Mouse (Mus musculus): Measurements from ENCODE around the gene Cd47.

The Cd47 gene

DNA sequence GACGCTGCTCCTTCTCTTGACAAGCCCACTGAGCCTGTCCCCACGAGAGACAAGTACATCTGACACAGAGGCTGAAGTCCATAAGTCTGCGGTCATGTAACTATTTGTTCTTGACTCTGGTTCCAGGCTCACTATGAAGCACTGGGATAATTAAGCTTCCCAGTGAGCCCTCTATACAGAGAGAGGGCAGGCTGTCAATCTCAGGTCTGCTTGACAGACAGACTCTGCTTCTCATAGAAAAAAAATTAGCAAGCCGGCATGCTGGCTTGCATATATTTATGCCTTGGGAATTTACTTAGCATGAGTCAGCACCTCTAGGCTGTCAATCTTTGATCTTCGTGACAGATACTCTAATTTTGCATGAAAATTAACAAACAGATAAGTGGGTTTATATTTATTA is 136.5 kb downstream of the Cd47 start:
- in situ Hi-C loops (cut with MboI; ENCODE audit: unreplicated experiment in 2 of 2) = no loop called here

DNA sequence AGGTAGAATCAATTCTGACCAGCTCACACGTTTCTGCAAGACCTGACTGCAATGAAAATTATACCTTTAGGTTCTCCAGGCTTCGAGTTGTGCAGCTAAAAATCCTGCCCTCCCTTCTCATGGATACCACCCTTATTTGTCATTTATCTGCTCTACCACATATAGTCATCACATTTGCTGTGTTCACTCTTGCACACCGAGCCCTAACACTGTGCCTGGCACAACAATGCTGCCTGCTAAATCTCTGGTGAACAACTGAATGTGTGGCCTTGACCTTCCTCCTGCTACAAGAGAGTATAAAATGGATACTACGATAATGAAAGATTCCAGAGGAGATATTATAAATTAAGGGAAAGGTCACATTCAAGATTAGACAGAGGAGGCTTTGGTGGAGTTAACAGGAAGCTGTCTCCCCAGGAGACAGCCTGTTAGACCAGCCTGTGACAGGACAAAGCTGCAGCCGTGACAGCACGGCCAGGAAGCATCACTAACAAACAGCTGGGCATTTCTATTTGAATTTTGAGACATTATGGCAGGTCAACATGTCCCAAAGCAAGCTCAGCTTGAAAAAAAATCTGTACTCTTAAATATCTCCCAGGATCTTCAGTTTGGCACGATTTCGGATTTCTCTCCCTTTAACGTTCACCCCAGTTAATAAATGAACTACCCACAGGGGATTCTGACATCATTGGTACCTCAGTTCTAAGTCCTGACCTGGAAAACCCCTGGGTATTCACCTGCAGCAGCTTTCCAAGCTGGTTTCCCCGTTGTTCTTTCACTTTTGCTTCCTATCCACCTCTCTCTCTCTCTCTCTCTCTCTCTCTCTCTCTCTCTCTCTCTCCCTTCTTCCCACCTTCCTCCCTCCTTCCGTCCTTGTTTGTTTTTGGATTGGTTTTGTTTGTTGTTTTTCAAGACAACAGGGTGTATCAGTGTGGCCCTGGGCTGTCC is 137.2 kb downstream of the Cd47 start:
- in situ Hi-C loops (cut with MboI; ENCODE audit: unreplicated experiment in 2 of 2) = no loop called here

DNA sequence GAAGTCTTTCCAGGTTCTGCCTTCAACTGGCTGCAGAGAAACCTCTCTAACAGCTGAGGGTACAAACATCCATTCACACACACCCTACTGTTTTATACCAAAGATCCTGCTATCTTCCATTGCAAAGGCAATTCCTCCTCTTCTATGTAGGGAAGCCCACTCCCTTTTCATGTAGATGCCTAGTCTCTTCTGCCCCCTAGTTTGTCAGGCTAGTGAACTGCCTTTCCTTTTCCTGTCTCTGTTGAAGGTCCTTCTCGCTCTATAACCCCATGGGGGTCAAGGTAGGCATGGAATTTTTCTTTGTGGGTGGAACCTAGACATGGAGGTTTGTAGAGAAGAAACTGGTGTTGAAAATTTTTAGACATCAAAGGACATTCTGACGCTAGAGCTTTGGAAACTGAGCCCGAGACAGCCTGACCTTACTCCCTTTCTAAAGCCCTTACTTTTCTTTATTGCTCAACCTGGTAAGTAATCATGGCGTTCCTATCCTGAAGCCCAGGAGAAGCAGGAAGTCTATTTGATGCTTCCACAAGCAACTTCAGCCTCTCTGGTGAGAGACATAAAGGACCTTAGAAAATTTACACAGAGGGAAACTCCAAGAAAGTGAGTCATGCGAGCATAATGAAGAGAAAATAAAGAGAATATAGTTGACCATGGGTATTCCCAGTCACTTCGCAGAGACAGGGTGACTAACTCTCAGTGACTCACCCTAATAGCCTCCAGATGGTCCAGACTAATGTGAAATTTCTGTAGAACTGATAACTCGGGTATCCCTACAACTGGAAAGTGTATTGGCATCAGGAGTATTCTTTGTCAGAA is 138.4 kb downstream of the Cd47 start:
- in situ Hi-C loops (cut with MboI; ENCODE audit: unreplicated experiment in 2 of 2) = no loop called here

DNA sequence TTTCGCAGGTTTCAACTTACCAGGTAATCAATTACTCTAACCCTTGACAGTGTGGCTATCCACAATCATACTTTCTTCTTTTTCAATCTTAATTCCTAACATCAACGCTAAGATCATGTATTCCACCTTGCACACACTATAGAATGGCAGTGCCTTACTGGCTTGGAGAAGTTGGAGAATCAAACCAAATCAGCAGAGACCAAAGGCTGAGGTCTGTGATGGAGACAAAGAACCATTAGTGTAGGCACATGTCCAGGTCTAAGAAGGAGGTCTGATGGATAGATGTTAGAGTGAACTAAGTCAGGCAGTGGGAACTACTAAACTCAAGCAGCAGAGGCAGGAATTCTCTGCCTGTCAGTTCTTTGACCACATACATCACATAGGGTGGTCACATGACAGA is 139.0 kb downstream of the Cd47 start:
- in situ Hi-C loops (cut with MboI; ENCODE audit: unreplicated experiment in 2 of 2) = no loop called here

DNA sequence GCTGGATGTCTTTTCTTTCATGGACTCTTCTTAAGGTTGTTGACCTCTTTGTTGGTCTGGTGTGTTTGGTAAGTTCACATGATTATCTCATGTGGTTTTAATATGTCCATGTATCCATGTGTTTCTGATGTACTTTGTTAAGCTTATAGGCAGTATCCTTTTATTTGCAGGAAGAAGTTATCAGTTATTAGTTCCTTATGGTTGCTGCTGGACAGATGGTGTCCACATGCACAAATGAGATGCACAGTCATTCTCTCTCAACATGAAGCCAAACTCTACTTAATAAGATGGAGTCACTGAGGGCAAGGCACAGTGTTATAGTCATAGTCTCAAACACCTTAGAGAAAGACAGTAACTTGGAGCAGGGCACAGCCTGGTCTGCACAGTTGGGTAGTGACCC is 140.1 kb downstream of the Cd47 start:
- in situ Hi-C loops (cut with MboI; ENCODE audit: unreplicated experiment in 2 of 2) = no loop called here

DNA sequence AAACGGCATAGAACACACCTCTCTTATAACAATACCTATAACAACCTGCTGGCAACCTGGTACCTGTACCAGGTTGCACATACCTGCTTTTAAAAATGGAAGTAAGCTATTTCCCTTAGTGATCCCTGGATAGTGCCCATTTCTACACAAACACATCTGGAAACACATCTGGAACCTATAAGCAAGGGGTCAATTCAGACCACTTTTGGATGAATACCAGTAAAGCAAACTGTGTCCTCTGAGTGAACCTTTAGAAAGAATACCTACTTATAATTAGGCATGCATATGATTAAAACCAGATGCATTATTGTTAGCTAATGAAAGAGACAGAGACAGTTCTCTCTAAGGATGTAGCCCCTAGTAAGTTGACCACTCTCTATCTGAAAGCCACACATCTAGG is 140.7 kb downstream of the Cd47 start:
- in situ Hi-C loops (cut with MboI; ENCODE audit: unreplicated experiment in 2 of 2) = no loop called here

GRCm38 (mm10) chr16:49943726-49944125 is 143.4 kb downstream of the Cd47 start:
- in situ Hi-C loops (cut with MboI; ENCODE audit: unreplicated experiment in 2 of 2) = no loop called here

DNA sequence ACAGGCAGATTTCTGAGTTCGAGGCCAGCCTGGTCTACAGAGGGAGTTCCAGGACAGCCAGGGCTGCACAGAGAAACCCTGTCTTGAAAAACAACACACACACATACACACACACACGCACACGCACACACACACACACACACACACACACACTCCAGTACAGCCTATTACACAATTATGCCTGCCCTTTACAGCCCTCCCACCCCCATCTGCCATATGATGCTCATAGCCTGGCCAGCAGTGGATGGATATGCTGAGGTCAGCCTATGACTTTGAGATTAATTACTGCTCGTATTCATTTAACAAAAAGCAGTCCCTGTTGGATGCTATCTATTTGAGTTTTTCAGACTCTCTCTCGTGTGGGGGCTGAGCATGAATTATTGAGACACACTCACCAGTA is 144.8 kb downstream of the Cd47 start:
- in situ Hi-C loops (cut with MboI; ENCODE audit: unreplicated experiment in 2 of 2) = no loop called here

DNA sequence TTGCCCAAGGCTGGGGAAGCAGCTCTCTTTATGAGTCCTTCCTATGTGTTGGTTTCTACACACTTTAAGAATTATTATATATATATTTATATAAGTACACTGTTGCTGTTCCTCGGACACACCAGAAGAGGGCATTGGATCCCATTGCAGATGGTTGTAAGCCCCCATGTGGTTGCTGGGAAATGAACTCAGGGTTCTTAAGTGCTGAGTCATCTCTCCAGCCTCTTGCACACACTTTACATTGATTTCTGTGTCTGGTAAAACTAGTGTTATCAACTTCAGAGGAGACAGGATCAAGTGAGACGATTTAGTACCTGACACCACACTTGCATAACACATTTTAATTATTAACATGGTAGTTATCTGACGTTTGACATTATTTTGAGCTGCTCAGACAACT is 146.7 kb downstream of the Cd47 start:
- in situ Hi-C loops (cut with MboI; ENCODE audit: unreplicated experiment in 2 of 2) = no loop called here

GRCm38 (mm10) chr16:49947610-49948009 is 147.3 kb downstream of the Cd47 start:
- in situ Hi-C loops (cut with MboI; ENCODE audit: unreplicated experiment in 2 of 2) = no loop called here

DNA sequence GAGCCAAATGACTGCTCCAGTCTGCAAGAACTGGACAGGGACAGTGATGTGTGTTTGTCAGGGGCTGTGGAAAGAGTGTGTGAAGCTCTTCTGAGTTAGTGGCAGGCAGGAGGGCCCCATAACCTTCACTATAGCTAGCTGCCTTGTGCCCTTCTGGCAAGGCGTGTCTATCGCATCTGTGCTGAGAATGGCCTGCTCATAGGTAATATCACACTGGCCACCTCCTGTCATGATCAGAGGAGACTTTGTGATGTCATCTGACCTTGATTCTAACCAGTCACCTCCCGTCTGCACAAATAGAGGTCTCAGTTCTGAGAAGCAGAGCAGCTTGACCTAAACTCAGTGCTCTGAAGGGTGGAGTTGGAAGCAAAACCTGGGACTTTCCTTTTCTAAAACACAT is 148.0 kb downstream of the Cd47 start:
- in situ Hi-C loops (cut with MboI; ENCODE audit: unreplicated experiment in 2 of 2) = no loop called here

DNA sequence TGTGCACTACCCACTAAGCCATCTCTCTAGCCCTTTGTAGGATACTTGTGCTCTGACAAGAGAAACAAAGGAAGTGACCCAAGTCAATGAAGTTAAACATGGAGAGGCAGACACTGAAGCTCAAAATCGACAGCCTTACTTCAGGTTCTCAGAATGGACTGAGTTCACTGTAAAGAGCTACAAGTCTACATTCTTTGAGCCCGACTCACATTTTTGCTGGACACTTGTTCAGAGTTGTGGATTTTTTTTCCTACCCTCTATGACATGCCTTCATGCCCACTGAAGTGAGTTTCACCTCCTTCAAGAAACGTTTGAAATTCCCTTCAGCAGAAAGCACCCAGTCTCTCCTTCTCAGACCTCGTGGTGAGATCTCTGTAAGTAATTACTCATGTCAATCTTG is 148.9 kb downstream of the Cd47 start:
- in situ Hi-C loops (cut with MboI; ENCODE audit: unreplicated experiment in 2 of 2) = no loop called here

- in situ Hi-C loops (cut with MboI; ENCODE audit: unreplicated experiment in 2 of 2) = loop anchor here in 1 of 2 experiments (25.0 kb wide), 1 partner anchor 663 kb away; no protein-coding TSS in a partner anchor
These were observed 150.0 kb downstream of the Cd47 start for GRCm38 (mm10) chr16:49950340-49950739.

DNA sequence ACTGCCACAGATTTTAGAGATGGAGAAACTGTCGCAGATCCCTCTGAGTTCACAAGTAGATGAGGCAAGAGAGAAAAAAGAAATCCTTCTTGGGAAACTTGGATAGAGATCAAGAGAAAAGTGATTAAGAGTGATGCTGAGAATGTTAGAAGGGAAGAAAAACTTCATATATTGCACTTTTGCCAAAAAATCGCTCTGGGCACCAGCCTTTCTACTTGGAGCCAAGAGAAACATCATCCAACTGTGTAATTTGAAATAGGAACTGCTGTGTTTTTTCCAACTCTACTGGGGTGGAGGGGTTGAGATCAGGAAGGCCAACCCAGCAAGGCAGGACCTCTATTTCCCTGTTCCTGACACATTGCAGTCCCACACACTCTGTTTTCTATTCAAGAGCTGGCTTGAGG is 151.0 kb downstream of the Cd47 start:
- in situ Hi-C loops (cut with MboI; ENCODE audit: unreplicated experiment in 2 of 2) = loop anchor here in 1 of 2 experiments (25.0 kb wide), 1 partner anchor 664 kb away; no protein-coding TSS in a partner anchor

GRCm38 (mm10) chr16:49951925-49952523 is 151.7 kb downstream of the Cd47 start:
- in situ Hi-C loops (cut with MboI; ENCODE audit: unreplicated experiment in 2 of 2) = loop anchor here in 1 of 2 experiments (25.0 kb wide), 1 partner anchor 665 kb away; no protein-coding TSS in a partner anchor

DNA sequence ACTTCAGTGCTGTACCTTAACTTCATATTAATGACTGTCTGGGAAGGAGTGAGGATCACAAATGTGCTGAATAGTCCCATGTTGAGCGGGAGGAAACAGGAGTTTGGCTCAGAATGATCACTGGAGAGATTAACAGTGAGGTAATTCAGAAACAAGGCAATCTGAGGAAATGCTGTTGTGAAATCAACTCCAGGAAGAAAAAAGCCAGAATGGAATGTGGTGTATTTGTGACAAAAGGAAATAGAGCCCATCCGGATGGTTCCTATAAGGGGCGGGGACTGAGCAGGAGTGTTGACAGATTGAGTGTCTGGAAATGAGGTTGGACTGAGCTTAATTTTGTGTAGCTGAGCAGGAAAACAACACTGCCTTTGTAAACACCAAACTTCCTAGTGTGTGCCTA is 153.5 kb downstream of the Cd47 start:
- in situ Hi-C loops (cut with MboI; ENCODE audit: unreplicated experiment in 2 of 2) = loop anchor here in 1 of 2 experiments (25.0 kb wide), 1 partner anchor 667 kb away; no protein-coding TSS in a partner anchor

DNA sequence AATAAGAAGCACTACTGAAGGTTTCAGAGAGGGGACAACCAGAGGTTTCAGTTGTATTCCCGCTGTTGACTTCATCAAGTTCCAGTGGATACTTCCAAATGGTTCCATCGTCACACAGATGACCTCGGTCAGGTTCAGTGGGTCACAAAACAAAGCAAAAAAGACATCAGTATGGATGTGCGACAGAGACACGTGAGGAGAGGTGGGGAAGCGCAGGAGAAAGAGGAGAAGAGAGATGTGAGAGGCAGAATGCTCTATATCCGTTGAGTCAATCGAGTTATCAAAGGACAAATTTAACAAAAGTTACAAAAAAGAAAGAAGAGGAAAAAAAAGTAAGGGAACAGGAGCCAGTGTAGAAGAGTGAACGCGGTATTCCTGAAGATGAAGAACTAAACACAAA is 154.6 kb downstream of the Cd47 start:
- in situ Hi-C loops (cut with MboI; ENCODE audit: unreplicated experiment in 2 of 2) = loop anchor here in 1 of 2 experiments (25.0 kb wide), 1 partner anchor 668 kb away; no protein-coding TSS in a partner anchor

DNA sequence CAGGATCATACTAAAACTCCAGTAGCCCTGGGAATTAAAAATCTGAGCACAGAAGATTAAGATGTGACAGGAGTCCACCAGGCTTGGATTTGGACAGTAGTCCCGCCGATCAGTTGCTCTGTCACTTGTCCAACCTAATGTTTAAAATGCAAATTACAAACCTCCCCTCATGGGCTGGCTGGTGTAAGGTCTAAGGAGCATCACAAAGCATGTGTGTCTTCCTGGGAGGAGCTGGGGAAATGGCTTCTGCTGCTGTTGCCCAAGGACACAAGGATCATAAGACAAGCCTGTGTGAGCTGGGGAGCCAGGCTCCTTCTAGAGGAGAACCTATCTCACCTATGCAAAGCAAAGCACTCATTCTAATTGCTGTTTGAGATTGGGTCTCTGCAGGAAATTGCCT is 155.0 kb downstream of the Cd47 start:
- in situ Hi-C loops (cut with MboI; ENCODE audit: unreplicated experiment in 2 of 2) = loop anchor here in 1 of 2 experiments (25.0 kb wide), 1 partner anchor 668 kb away; no protein-coding TSS in a partner anchor

DNA sequence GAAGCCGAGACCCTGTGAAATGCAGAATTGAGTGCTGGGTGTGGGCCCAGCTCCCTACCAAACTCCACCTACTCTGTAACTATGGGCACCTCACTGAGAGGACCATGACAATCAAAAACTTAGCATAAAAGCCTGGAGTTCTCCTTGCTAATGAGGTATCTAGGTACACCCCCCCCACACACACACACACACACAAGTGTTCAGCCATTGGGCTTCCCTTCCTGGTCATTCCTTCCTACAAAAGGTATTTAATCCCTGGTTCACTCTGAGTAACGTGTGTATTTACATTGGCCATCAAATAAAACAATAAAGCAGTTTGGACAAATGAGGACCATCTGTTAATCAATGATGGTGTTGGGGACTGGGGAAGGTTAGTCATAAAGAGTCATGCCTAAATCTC is 155.6 kb downstream of the Cd47 start:
- in situ Hi-C loops (cut with MboI; ENCODE audit: unreplicated experiment in 2 of 2) = loop anchor here in 1 of 2 experiments (25.0 kb wide), 1 partner anchor 669 kb away; no protein-coding TSS in a partner anchor

GRCm38 (mm10) chr16:49956531-49957302 is 156.4 kb downstream of the Cd47 start:
- in situ Hi-C loops (cut with MboI; ENCODE audit: unreplicated experiment in 2 of 2) = loop anchor here in 1 of 2 experiments (25.0 kb wide), 1 partner anchor 669 kb away; no protein-coding TSS in a partner anchor
